Mouse (Mus musculus) mouse trophoblast stem cell (cell line): ENCODE results near the gene Bub1b.
"Not testable (repeated sequence)": the region's sequence is repeated elsewhere in the genome, so short reads cannot be mapped to it uniquely, and the experiment has no call there.

Experiments
- in situ Hi-C, 2 experiments: fragments of 300-500 bp; cut with MseI, MboI; formaldehyde crosslinking; loops; 2 replicates in 1 of 2; 3 replicates in 1 of 2; pipeline ENCODE4 v1.15.1; 2025

Gene Bub1b

DNA sequence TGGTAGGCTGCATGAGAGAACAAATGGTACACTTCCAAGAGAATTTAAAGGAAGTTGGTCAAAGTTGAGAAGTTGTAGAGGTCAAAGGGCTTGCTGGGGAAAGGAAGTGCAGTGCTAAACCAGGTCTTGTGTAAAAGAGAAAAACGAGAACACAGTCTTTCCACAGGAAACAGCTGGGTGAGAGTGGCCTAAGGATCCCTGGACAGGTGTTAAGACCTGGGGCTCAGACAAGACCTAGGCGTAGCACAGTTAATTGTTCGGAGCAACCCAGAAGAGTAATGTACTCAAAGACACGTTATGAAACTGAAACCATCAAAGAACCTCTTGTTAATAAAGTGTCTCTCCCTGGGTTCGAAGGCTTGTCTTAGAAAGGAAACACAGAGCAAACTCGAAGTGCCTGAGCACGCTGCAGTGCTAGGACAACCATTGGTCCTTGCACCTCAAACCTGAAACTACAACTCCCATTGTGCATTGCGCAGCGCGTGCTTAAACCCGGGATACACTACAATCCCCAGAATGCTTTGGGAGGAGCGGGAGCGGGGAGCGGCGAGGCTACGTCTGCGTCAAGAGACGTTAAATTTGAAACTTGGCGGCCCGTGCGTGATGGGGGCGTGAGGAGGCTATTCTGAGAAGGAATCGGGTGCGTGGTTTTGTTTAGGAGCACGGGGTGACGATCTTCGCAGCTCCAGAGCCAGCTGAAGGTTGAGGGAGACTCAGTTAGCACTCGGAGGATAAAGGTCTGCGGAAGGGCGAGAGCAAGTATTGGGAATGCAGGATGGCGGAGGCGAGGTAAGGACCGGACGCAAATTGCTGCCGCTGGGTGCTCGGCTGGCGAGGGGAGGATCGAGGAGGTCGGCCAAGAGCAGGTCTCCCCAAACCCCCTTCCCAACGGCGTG is at the start of gene Bub1b:
Gene Bub1b, plus strand, starts transcription at position 539 of the 896 bp plus-strand sequence.
- in situ Hi-C loops: no loop called here

- in situ Hi-C loops: no loop called here
These were observed 49.4 kb upstream of the Bub1b start for GRCm38 (mm10) chr2:118548421-118549221.

DNA sequence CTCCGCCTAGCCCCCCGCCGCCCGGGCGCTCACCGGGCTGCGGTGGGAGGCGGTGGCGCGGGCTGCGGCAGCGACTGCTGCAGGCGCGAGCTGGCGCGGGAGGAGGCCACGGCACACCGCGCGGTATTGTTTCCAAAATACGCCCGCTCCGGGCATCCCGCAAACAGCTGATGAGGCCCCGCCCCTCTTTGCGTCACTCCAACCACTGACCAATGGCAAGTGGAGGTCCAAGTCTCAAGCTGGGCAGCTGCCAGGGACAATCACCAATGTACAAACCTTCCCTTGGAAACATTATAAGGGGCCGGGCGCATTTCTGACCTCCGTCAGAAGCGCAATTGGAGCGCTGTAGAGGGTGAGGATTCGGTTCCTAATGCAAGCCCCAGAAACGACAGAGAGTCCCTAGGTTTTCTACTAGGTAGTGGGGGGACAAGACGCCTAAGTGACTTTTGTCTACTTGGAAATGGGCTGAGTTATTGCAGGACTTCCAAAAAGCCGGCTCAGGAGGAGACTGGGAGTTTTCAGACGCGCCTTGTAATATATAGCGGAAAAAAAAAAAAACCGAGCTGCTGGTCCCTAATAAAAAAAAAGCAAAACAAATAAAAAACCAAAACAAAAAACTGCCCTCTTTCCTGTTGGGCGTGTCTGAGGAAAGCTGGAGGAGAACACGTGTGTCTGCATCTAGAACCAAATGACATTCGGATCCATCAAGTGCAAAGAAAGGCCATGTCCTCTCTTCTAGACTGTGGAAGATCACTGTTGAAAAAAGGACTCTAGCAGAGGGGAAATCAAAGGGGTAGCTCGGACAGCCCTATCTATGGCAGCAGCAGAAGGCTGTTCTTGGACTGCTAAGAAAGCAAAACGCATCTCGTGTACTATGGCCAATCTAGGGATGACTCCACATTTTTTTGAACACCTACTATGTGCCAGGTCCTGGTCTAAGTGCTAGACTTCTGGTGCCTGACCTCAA is 48.2 kb upstream of the Bub1b start, which contains the start of gene Bmf:
Gene Bmf, minus strand, starts transcription at position 181 of the 967 bp plus-strand sequence.
- in situ Hi-C loops: no loop called here

- in situ Hi-C loops: no loop called here
These were observed 46.4 kb upstream of the Bub1b start for GRCm38 (mm10) chr2:118551606-118552005.

- in situ Hi-C loops: not testable (repeated sequence)
These were observed 43.5 kb upstream of the Bub1b start for GRCm38 (mm10) chr2:118554356-118554990.

- in situ Hi-C loops: no loop called here
These were observed 39.6 kb upstream of the Bub1b start for GRCm38 (mm10) chr2:118558426-118558825.

DNA sequence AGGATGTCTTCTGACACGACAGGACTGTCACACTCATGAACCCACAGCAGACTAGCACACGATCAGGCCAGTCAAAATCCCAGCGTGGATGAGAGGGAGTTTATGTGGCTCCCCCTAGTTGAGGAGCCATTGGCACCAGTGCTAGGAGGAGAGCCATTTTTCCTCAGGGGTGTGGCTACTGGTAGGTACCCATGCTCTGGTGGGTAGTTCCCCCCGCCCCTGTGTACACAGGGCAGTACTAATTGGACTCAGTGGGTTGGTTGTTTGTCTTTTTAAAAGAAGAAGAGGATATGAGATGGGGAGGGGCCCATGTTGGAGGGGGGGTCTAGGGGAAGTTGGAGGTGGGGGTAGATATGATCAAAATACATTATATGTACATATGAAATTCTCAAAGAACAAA is 36.0 kb upstream of the Bub1b start:
- in situ Hi-C loops: no loop called here

DNA sequence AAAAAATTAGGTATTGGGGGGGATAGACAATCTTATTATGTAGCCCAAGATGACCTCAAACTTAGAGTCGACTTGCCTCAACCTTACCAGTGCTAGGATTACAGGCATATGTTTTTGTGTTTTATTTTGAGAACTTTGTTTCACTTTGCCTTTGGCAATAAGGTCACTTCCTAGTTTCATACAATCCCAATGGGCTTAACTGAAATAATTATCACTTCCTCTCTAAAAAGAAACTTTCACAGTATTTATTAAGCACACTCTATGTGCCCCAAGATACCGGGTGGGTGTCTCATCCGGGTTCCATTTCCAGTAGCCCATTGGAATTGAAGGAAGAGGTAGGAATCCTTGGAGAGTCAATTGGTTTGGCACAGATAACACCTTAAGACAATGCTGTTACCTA is 35.6 kb upstream of the Bub1b start:
- in situ Hi-C loops: no loop called here

- in situ Hi-C loops: no loop called here
These were observed 30.8 kb upstream of the Bub1b start for GRCm38 (mm10) chr2:118567179-118567578.

- in situ Hi-C loops: no loop called here
These were observed 27.1 kb upstream of the Bub1b start for GRCm38 (mm10) chr2:118570939-118571338.

GRCm38 (mm10) chr2:118572183-118572836 is 25.7 kb upstream of the Bub1b start:
- in situ Hi-C loops: no loop called here

DNA sequence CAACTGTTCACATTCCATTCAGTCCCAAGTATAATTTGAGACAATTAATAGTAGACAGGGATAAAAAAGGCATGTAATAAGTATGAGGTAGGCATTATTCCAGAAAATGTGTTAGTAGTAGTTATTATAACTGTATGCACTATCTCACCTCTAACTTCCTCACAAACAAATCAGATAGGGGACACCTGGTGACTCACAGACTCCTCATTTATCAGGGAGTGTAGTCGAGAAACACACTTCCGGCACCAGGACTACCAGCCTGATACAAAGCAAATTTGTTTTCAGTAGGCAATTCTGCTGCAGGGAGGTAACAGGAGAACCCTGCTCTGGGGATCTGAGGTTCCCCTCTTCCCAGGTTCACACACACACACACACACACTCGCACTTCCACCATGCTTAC is 24.9 kb upstream of the Bub1b start:
- in situ Hi-C loops: no loop called here

GRCm38 (mm10) chr2:118586013-118586412 is 12.0 kb upstream of the Bub1b start:
- in situ Hi-C loops: no loop called here

GRCm38 (mm10) chr2:118587686-118588085 is 10.3 kb upstream of the Bub1b start:
- in situ Hi-C loops: no loop called here

DNA sequence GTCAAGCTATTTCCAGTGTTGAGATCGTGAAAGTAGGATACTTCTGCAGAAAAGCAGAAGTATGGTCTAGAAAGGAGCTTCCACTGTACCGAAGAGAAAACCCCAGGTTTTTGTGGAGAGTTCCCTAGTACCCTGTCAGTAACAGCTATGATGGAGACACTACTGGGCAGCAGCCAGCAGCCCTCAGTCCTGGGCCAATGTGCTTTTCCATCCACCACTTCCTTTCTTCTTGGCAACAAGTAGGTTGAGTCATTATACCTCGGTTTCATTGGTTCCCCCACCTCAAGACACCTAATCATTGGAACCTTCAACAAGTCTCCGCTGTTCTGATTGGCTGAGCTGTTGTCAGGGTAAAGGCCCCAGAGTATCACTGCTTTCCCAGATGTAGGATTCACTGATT is 6.9 kb upstream of the Bub1b start:
- in situ Hi-C loops: no loop called here

DNA sequence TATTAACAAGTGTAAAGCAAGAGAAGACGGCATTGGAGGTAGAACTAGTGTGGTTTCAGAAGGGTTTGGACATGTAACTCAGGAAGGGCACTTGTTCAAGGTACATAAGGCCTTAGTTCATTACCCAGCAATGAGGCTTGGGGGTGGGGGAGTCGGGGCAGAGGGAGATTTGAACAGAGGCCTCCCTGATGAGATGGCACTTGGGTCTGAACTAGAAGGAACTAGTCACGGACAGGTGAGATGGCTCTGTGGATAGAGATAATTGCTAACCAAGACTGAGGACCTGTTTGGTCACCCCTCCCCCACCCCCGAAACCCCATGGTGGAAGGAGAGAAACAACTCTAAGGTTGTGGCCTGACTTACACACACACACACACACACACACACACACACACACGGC is 1.1 kb downstream of the Bub1b start:
- in situ Hi-C loops: no loop called here

- in situ Hi-C loops: loop anchor here in 1 of 2 experiments (5.0 kb wide), 1 partner anchor 119 kb away; no protein-coding TSS in a partner anchor
These were observed 3.7 kb downstream of the Bub1b start for GRCm38 (mm10) chr2:118601599-118602263.

DNA sequence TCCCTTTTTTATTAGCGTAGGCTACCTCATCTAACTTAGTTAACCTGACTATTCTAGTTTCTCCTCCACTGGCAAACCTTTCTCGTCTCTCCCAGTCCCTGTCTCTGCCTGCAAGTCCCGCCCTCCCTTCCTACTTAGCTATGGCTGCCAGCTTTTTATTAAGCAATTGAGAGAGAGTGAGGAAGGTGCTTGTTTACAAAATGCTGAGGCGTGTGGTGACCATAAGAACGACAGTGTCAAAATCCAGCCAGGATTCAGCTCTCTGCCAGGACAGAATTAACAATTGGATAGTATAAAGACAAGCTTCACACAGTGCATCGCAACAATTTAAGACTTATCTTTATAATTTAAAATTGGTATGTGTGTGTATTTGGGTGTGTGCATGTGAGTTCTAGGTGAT is 6.1 kb downstream of the Bub1b start:
- in situ Hi-C loops: loop anchor here in 1 of 2 experiments (5.0 kb wide), 1 partner anchor 122 kb away; no protein-coding TSS in a partner anchor

DNA sequence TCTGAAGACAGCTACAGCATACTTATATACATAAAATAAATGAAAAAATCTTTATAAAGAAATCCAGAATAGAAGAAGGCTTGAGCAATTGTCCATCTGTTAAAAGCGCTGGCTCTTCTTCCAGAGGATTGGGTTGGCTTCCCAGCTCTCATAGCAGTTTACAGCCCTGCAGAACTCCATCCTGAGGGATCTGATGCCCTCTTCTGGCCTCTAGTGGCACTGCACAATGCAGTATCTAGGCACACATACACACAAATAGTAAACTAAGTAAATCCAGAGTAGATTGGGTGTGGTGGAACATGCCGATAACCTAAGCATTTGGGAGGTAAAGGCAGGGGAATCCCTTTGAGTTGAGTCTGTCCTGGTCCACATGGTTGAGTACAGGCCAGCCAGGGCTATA is 8.0 kb downstream of the Bub1b start:
- in situ Hi-C loops: loop anchor here in 1 of 2 experiments (5.0 kb wide), 1 partner anchor 119 kb away; no protein-coding TSS in a partner anchor
